Mouse (Mus musculus) right cerebral cortex, postnatal 36 days (tissue): ENCODE measurements at regions not wholly inside any gene's neighbourhood (a gene's known extent, or its start where the extent isn't known, plus 50 kb on each side); places are given as distances from the start of the nearest gene placed in this dataset.
A peak's percentile ranks its signal among the peaks of the same experiment; 100 is the strongest.

ENCODE experiments used
- DNase-seq, 2 experiments: peaks; one replicate each; pipeline ENCODE4 v3.0.0; 2022; ENCODE audit warnings: low spot score in 2 of 2, mixed read lengths in 1 of 2

DNA sequence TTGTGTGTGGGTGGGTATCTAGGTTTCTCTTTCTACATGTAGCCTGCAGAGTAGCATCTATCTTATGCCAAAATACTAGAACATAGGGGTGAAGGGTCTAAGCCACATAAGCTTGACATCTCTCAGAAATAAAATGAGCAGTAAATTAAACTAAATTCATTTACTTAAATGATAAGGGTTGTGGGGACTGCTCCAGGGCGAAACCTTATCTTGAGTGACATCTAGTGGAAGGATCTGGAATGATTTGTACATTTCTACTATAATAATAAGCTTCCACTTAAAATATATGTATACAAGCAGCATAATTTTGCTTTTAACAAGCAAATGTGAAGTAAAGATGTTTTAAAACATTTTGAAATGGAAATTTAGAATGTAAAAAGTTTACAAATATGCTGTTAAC, 271.4 kb downstream of the Vgll3 start:
- no peak for DNase-seq

DNA sequence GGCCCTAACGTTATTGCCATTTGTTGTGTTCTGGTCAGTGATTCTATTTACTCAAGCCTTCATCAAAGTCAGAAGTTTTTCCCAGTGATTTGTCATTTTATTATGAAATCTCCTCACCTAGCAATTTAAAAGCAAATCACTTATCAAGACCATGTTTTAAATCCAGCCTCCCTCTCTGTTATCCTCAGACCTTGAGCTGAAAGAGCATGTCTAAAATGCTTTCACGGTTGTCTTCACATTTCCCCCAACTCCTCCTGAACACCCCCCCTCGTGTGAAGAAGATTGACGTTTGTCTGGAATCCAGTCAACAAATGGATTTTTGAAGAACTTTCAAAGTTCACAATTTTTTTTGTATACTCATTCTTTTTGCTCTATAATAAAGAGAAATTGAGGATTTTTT, 277.7 kb downstream of the Vgll3 start:
- no peak for DNase-seq

DNA sequence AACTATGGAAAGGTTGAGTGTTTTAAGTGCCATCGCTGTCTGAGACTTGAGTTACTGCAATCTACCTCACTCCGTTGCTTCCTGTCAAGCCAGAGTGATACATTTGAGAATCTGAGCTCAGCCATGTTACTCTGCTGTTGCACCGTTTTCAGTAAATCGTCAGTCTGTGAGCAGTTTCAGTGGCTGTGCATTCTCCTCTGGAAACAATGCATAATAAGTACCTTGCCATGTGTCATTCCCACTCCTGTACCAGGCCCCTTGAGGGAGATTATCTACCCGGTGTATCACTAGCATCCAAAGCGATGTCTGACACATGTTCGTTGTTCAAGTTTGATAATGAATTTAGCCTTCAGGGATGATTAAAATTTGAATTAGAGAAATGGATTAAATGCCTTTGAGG, 280.6 kb downstream of the Vgll3 start:
- no peak for DNase-seq

DNA sequence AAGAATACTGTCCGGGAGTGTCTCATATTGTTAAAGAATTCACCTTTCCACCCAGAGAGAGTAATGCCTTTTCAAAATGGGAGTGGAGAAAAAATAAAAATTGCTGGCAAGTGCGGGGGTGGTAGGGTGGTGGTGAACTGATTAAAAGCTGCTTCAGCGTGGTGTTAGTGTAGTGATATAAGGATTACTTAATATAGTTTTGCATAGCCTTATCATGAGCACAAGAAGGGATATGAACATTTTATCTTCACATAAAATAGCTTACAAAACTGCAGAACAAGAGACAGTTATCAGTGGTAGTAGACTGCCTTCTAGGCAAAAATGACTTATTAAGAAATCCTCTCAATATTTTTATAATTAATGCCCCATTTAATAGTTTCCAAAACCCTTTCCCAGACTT, 302.9 kb downstream of the Vgll3 start:
- DNase-seq: no peak

DNA sequence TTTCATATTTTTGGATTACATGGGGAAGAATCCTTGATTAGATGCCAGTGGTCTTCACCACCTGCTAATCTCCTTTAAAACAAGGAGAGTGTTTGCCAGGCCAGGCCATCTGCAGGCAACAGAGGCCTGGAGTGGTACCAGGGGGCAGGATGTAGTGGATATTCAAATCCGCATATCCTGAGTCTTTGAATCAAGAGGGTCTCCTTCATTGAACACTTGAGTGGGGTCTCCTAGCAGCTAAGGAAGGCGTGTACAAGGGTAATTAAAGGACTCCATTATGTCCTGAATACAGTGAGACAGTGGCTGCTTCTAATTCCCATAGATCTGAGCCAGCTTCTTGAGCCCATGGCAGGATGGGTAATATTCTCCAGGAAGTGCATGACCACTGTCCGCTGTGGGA, 322.7 kb downstream of the Vgll3 start:
- DNase-seq: no peak

DNA sequence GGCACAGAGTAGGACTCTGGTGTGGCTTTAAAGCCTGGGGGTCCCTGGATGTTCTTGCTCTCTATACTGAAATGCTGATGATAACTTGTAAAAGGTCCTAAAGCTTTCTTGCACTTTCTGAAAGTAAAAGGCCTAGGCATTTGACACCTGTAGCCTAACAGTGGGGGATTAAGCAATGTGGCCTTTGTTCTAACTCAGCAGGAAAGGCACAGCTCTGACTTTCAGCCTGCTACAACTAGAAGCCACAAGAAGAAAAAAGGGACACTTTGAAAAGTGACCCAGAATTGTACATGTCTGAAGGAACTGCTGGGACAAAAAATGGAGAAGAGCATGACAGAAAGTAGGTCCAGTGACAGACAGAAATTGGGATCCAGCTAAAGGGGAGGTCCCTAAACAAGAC, 329.7 kb downstream of the Vgll3 start:
- no peak for DNase-seq

DNA sequence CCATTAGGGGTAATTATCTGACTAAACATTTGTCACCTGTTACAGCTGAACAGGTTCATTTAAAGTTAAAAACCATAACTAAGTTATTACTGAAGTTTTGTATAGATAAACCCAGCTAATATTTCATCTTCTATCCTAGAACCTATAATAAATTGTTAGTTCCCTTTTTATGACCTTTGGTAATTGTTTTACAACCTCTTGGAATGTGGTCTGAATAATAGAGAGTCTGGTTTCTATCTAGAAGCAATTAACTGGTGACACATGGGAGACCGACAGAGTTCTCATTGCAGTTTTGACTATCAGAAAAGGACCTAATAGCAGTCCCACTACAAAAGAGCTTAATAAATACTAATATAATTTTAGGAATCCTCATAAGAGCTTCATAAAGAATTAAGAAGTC, 330.2 kb downstream of the Vgll3 start:
- DNase-seq: no peak

DNA sequence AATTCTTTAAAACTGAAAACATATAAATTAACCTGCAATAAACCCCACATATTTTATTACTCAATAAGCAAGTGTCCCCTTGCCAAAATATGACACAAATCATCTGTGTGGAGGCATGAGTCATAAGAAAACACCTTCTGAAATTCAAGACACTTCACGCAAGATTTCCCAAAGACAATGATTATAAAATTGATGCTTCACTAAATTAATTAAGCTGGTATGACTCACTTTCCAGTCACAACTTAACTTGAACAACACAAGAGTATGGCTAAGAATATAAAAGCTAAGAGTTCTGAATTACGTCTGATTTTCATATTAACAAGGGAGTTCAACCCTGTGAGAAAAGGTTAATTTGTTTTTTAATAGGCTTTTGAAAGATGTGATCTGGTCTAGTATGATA, 353.2 kb downstream of the Vgll3 start:
- no peak for DNase-seq

DNA sequence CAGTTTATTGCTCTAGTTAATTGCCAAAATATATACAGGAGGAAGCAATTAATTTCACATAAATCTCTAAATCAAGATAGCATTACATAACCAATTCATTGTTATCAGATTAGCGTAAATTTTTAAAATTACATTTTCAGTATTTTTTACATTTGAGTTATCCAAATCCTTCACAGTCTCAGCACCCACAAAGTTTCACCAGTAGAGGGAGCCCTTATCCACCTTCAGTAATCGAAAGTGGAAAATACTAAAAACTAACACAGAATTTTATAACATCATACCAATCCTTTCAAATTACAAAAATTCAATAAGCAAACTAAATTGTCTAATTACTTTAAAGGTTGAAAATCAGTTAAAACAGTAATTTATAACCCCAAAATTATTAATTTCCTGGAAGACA, 375.7 kb downstream of the Vgll3 start:
- peak in 1 of 2 experiments; percentile 20 for DNase-seq

DNA sequence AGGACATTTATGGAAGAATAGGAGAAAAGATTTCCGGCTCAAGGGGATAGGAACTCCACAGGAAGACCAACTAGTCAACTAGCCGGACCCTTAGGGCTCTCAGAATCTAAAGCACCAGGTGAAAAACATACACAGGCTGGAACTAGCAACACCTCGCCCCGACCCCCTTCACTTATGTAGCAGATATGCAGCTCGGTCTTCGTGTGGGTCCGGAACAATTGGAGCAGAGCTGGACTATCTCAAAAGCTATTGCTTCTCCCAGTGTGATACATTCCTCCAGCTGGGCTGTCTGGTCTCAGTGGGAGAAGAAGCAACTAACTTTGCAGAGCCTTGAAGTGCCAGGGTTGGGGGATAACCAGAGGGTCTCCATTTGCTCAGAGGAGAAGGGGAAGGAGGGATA, 386.3 kb downstream of the Vgll3 start:
- DNase-seq: no peak
